Mouse (Mus musculus) lung, postnatal 10 days (tissue): ENCODE data around the gene Rapgef3.
A peak's percentile ranks its signal among the peaks of the same experiment; 100 is the strongest.

ENCODE experiments used
- DNase-seq: peaks from one replicate; pipeline ENCODE4 v3.0.0; 2021

The Rapgef3 gene

DNA sequence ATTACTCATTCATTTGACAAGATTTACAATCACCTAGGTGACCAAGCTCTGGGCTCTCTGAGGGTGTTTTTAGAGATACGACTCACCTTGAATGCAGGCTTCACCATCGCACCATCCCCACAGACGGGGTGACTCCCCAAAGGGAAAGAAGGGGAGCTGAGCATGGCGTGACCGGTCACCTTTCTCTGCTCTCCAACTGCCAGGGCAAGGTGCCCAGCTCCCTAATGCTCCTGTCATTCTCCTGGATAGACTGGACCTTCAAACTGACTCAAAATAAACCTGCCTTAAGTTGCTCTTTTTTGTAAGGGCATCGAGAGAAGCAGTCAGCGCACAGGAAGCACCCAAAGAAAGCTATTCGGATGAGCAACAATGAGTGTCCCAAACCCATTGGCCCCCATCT lies 2.5 kb upstream of the Rapgef3 start:
- DNase-seq = no peak

DNA sequence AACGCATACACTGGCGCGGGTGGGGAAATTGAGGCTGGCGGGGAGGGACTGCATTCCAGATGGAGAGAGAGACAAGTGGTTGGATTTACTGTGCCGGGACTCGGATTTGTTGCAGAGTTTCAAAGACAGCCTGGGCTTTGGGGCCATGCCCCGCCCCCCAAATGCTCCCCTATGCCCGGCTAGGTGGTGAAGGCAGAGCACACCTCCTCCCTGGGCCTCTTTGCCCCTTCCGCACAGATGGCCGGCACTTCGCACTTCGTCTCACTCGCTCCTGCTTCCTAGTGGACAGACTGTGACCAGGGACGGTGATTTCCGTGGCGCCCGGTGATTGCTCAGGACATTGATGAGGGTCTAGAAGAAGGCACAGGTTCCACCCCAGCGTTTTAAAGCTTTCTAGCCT lies 420 bp upstream of the Rapgef3 start:
- DNase-seq = peak; percentile 72

DNA sequence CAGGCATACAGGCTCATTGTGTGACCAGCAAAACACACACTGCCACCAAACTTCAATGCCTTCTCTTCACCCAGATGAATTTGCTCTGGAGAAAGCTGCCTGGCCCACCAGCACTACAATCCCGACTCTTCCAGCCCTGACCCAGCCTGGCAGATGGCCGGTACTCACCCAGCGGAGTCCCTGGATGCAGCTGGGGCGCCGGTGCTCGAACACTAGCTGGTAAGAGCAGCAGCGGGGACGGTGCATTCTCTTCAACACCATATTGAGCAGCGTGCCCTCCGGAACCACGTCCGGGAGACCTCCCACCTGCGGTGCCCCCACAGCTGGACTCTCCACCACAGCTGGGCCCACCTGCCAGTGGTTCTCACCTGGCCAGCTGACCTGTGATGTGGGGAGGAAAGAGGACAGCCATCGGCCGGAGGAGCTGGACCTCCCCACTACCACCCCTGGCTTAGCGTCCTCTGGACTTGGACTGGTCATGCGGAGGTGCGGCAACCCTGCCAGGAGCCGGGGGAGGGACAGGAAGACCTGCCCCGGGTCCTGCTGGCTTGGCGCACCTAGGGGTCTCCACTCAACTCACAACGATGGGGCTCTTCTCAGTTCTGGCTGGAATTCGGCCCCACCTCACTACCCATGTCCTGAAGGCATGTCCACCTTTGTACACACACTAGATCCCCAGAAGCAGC lies 1.0 kb downstream of the Rapgef3 start:
- DNase-seq = no peak

DNA sequence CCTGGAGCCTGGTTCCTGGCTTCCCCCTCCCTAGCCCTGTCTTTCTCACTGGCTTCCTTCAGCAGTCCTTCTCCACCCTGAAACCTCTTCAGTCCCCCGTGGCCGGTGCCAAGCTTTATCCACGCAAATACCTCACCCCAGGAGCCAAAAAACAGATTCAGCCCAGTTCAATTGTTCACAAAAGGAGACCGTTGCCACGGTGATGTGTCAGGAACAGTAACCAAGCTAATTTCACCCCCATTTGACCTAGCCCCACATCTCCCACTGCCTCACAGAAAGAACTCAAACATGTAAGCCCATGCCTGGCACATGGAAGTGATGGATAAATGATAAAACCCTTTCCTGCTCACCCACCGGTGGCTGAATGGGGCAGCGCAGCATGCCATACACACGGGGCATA lies 1.6 kb downstream of the Rapgef3 start:
- DNase-seq = no peak

DNA sequence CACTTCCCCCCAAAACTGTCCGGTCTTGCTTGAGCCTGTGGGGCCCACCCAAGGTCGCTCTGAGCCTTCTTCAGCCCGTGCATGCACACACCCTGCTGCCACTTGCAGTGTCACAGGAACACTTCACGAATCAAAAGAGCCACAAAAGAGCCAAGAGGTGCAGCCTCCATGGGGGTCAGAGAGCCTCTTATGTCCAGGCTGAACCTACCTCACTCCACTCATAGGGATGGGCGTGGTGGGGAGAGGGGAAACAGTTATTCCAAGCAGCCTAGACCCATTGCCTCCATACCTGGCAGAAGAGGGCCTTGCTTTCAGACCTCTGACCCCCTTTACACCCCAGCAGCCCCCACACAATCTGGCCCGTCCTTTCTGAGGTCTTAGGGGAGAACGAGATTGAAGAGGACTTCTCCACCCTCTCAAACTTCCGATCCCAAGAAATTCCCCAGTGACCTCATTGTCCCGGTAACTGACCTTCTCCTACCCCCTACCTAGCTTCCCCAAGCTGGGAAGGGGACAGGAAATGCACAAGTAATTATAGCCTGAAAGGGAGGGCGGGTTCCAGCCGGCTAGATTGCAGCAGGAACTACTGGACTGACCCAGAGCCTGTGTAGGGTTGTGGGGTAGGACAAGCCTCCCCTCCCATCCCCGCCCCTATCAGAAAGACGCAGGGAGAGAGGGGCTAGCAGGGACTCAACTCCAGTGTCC lies 2.5 kb downstream of the Rapgef3 start:
- DNase-seq = peak; percentile 45

DNA sequence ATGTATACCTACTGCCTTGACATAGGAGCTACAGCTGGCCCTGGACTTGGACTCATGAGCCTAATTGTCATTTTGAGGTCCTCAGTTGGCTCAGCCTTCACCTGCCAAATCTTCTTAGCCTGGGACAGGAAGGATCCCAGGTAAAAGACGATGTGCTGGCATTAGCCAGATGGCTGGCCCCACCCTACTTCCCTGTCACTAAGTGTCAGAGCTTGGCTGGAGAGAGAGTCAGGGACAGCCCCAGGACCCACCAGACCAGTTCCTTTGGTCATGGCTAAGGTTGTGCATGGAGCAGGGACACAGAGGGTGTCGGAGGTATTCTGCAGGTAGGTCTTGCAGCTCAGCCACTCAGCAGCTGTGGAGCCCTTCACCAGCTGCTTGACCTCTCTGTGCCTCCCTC lies 3.2 kb downstream of the Rapgef3 start:
- DNase-seq = no peak

DNA sequence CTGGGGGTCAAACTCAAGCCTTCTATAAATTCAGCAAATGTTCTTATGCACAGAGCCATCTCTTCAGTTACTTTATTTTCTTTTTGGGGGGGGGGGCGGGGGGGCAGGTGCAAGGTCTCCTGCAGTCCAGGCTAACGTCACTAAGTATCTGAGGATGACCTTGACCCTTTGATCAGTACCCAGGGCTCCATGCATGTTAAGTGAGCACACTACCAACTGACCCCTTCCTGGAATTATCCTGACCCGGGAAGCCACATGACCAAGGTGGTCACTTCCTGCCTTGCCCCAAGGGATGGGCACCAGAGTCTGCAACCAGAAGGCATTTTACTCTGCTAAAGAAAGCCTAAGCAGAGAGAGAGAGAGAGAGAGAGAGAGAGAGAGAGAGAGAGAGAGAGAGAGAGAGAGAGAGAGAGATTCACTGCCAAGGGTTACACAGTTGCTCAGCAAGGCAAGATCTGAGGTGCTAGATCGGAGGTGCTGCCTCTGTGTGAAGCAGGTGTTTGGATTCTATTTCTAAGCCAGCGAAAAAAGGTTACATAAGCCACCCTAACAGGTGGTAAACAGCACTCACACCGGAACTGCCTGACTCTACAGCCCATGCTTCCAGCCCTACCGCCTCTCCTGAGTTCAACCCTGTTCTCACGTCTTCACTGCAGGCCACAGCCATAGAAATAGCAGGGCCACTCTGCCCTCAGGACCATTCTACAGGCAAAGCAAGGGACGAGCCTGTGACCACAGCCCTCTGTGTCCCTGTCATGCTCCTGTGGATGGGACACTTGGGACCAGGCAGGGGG lies 4.3 kb downstream of the Rapgef3 start:
- DNase-seq = no peak

DNA sequence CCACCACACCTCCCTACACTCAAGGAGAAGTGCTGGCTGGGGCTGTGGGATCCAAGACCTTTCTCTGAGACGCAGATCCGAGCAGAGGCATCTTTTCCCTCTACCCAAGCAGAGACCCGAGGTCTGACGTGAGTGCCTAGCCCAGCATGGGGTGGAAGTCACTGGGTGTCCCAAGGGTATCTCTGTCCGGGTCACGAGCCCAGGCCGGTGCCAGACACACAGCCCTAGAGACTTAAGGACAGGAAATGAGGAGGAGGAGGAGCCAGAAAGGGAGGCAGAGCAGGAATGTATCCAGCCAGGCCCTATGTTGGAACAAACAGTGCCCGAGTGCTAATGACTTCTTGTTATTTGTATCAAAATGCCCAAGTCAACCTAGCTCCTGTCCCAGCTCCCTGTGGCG lies 5.0 kb downstream of the Rapgef3 start:
- DNase-seq = peak; percentile 63

DNA sequence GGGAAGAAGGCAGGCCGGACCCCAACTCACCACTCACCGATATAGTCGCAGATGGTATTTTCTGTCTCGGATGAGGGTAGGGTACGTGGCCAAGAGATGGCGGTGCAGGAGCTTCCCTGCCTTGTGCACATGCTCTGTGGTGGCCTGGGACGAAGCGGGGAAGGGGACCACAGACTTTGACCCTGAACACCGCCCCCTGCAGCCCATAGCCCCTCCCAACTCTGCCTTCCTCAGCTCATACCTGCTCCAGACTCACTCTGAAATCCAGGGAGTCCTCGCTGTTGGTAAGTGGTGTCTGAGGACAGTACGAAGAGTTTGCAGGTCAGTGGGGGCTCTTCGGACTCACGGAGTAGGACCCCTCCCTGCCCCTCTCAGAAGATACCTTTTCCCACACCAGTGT lies 6.3 kb downstream of the Rapgef3 start:
- DNase-seq = no peak

DNA sequence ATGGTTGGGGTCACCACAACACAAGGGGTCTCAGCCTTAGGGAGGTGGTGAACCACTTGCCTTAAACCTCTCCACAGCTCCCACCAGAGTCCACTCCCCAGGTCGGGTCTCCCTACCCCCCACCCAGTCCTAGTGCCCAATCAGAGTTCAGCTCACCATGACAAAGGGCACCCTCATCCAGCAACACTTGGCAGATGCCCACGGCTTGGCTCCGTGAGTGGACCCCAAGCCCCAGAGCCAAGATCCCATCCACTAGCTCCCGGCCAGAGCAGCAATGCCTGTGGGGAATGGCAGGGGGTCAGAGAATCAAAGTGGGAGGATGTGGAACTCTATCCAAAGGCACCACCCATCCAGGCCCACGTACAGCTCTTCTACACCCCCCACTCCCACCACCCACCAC lies 6.8 kb downstream of the Rapgef3 start:
- no peak for DNase-seq

DNA sequence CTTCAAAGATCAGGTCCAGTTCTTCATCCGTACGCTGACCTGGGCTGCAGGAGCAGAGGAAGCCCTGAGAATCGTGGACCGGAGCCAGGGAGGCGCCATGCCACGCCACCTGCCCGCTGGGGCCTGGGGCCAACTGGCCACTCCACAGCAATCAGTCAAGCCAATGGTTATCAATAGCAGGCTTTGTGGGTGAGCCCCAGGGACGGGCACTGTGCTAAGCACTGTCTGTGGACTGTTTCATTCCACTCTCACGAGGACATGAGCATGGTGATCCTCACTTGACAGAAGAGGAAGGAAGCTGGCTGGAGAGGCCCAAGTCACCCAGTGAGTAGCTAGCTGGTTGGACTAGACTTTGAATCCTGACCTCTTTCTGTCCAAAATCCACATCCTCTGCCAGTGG lies 7.8 kb downstream of the Rapgef3 start:
- no peak for DNase-seq

DNA sequence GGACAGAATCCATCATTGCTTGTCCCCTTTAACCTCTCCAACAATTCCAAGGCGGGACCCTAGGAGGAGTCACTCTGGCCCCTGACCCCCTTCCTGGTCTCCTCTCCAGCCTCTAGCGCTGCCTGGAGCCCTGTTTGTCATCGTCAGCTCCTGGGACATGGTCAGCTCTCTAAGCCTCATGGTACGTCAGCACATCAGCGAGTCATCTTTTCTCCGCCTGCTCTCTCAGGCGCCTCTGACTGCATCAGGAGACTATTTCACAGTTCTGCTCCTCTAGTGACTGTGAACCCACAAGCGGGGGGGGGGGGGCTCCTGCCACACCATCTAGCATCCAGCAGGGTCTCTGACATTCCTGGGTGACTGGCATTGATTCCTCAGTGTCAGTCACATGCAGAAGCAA lies 12.4 kb downstream of the Rapgef3 start:
- no peak for DNase-seq

DNA sequence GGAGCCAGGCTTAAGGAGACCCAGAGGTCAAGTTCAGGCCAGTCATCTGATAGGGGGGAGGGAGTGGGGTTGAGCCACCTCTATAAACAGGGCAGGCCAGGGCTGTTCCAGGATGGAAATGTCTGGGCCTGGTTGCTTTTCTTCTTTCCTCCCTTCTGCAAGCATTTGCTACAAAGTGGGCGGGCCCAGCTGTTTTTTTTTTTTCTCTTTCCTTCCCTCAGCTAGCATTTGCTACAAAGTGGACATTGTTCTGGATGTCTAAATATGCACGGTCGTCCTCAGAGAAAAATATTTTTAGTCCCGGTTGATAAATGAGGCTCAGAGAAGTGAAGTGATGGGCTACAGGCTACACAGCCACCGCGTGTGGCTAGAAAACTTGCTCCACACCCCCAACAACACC lies 13.3 kb downstream of the Rapgef3 start:
- DNase-seq = no peak

DNA sequence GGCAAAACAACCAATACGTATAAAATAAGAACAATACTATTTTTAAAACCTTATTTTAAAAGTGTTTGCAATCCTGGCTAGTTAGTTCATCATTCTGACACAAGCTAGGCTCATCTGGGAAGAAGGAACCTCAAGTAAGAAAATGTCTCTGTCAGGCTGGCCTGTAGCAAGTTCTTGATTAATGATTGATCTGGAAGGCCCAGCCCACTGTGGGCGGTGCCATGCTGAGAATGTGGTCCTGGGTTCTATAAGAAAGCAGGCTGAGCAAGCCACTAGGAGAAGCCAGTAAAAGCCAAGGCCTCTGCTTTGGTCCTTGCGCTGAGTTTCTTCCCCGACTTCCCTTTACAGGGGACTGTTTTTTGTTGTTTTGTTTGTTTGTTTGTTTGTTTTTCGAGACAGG lies 15.3 kb downstream of the Rapgef3 start:
- no peak for DNase-seq

DNA sequence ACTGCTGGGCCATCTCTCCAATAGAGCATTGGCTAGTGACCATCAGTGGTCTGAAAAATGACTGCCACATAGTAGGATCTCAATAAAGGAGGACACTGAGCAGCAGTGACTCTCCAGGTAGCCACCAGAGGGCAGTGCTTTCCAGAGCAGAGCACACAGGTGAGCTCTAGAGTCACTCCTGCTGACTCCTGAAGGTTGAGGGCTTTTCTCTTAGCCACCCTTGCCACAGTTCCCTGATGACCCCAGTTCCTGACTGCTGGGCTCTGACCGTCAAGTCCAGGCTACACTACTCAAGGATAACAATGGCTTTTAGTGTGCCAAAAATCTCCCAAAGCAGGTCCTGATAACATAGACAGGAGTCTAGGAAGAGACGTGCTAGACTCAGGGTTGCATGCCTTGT lies 16.1 kb downstream of the Rapgef3 start:
- no peak for DNase-seq

DNA sequence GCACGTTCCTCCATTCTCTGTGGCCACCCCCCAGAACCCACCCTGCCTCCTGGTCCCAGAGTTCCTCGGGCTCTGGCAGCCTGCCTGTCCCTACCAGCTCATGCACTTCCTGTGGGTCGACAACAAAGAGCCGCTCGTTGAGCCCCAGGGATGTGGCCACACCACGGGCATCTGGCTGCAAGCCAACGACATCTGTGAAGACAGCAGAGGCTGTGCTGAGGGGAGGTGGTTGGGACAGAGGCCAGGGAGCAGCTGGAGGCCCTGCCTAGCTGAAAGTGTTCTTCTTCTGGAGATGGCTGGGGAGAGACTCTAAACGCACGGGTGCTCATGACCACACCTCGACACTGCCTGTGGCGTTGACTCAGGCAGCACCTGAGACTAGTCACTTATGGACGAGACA lies 17.1 kb downstream of the Rapgef3 start:
- DNase-seq = peak; percentile 95

DNA sequence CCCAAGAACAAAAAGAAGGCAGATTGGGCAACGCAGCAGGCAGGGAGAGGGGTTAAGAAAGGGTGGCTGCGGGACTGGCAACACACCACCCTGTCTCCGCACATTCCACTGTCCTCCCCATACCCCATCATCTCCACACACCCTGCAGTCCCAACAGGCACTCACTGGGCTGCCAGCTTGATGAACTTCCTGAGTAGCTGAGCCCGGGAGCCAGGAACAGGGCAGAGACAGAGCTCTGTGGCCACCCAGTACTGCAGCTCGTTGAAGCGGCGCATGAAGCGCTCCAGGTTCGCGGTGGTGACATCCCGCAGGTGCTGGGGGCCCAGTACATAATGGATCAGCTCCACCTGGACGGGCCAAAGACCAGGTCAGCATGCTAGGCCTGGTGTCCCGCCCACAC lies 17.9 kb downstream of the Rapgef3 start:
- no peak for DNase-seq

DNA sequence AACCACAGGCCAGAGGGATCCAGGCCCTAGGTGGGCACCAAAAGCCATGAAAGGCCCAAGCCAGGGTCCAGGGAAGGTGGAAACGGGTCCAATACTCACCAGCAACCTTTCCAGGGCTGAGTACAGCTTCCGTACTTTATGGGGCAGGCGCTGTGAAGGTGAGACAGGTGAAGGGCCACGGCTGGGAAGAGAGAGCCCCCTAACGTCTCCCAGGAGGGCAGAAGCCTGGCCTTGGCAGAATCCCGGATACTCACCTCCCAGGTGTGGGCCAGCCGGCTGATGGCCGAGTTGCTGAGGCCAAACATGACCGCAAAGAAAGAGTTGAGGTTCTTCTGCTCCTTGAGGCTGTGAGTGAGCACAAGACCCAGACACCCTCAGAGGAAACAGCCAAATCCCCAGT lies 18.4 kb downstream of the Rapgef3 start:
- no peak for DNase-seq

DNA sequence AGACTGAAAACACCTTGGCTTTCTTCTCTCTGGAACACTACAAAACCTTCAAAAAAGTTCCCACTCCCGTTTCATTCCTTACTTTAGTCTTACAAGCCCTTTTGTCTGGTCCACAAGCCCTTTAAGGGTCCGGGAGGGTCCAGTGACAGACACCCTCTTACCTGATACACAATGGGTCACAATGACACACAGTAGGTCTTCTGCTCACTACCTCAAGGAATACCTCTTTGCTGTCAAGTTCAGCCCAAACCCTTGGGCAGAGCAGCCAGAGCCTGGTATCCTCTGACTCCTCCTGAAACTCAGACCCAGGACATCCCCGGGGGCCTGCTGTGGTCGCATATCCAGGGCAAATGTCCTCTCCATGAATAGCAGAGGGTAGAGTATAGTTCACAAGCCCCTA lies 18.8 kb downstream of the Rapgef3 start:
- no peak for DNase-seq

DNA sequence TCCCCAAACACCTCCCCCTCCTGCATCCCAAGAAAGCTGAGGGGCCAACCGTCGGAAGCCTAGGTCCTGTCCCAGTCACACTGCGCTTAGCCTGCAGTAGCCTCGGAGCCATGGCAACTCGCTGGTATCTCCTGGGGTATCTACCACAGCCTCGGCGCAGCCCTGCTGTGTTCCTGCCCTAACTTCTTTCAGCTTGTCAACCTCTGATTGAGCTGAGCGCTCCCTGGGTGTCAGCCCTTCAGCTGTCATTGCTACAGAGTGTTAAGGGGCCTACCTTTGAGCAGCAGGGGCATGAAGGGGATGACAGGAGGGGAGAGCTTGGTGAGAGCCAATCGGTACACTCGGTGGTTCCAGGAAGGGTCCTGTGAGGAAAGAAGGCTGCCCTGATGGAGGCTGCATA lies 19.5 kb downstream of the Rapgef3 start:
- no peak for DNase-seq

DNA sequence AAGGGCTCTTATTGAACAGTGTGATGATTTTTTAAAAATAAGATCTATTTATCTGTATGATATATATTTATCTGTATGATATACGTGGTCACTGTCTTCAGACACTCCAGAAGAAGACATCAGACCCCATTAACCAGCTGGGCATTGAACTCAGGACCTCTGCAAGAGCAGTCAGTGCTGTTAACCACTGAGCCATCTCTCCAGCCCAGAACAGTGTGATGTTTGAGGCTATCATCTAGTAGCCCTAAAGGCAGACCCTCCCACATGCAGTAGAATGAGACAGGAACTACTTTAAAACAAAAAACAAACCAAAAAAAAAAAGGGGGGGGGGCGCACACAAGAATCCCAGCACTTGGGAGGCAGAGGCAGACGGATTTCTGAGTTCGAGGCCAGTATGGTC lies 20.3 kb downstream of the Rapgef3 start:
- no peak for DNase-seq

DNA sequence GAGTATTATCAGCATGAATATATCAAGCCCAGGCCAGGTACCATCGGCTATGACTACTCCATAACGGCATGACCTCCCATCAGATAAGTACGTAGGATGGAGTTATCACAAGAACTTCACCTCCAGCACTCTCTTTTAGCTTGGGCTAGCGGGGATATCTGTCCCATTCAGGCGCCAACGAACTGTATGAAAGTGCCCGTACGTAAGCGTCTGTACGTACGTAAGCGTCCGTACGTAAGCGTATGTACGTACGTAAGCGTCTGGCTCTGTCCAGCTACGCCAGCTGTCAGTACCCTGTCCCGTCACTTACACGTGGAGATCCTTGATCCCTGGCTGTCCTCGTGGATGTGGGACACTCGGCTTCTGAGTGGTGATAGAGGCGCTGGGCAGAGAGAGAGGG lies 21.0 kb downstream of the Rapgef3 start:
- DNase-seq = no peak

DNA sequence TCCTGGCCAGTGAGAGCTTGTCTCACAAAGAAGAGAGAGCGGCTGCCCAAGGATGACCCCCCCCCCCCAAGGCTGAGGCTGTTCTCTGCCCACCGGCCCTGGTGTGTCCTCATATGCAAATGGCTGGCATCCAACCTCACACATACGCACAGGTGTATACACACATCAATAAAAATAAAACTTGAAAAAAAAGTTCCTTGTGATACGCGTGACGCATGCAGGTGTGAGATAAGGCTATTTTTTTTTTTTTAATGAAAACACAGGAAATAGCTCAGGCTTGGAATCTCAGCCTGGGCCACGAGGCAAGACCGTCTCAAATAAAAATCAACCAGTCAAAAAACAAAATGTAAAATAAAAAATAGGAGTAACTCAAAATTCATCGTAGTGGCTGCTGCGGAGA lies 21.5 kb downstream of the Rapgef3 start:
- DNase-seq = no peak

DNA sequence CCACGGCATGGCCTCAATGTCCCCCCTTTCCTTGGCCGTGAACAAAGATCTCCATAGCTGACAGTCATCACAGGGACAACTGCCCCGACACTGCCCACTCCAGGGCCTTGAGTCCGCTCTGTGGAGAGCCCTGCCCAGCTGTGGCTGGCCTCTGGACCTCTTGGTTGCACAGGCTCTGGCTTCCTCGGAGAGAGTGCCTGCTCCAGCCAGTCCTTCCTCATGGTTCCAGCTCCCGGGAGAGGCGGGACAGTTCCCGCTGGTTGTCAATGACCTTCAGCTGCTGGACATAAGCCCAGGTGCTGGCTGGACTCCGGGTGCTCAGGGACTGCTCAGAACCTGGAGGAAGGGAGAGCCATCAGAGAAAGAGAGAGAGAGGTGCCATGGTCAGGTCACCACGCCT lies 22.4 kb downstream of the Rapgef3 start:
- DNase-seq = no peak
